9 mouse cellular contexts compared by ENCODE assay signal in genomic region chr2:157471292-157471691, GRCm38 (mm10). TPM values are rescaled to one million over a fixed set of nuclear protein-coding genes. Genes with fewer than 3 reads are reported as not detected.
DNase-seq lines count a peak whose midpoint lies in the region; ATAC-seq lines count a peak whose summit lies in the region.
"Had no signal": no experiment of that assay in that cellular context is flagged by ENCODE, and none has a peak within 500 bp of the region (broad histone marks: within the 10 kb centered on the region; RNA-seq: fewer than 3 reads in every experiment).

No protein-coding gene starts in this region.

- peak overlapping the region; percentile 56 for H3K27ac ChIP-seq in heart, embryonic 10.5 days
- peak overlapping the region; percentile 67 for H3K27ac ChIP-seq in limb, embryonic 15.5 days

- H3K27me3 ChIP-seq in heart, embryonic 10.5 days (ENCODE audit: insufficient read depth, poor library complexity, severe bottlenecking), result no peaks in the 10 kb centered on the region
- H3K27me3 ChIP-seq in limb, embryonic 15.5 days, result no peaks in the 10 kb centered on the region

- no peaks in the 10 kb centered on the region for H3K9me3 ChIP-seq in heart, embryonic 10.5 days
- H3K9me3 ChIP-seq in limb, embryonic 15.5 days, result no peaks in the 10 kb centered on the region

- ATAC-seq in limb, embryonic 15.5 days (ENCODE audit: insufficient number of reproducible peaks, low FRiP score, low TSS enrichment, low read depth), result no peak

- peaks cover 46% of the 10 kb centered on the region for H3K36me3 ChIP-seq in heart, embryonic 10.5 days
- peaks cover 43% of the 10 kb centered on the region for H3K36me3 ChIP-seq in limb, embryonic 15.5 days

- no peak for DNase-seq in heart, embryonic 10.5 days (ENCODE audit: low spot score)
- no peak for DNase-seq in heart, postnatal 25 days (ENCODE audit: low spot score)
- DNase-seq in urinary bladder, postnatal 14 days (ENCODE audit: low spot score), result peak; percentile 84
- DNase-seq in urinary bladder, postnatal 10 days (ENCODE audit: low spot score), result no peak
- DNase-seq in thymus, postnatal 36 days, result no peak
- DNase-seq in c-Kit-positive CD71-positive TER-119-positive erythroid progenitor cells, embryonic 14.5 days (ENCODE audit: low spot score), result no peak
- no peak for DNase-seq in cerebellum, adult 9-10 months
- DNase-seq: thymus, adult 2 months had no signal

- no peak overlapping the region for H3K4me2 ChIP-seq in limb, embryonic 15.5 days

- intact Hi-C loops in heart, postnatal 25 days (cut with DNase I), result no loop called here

- peaks cover 69% of the 10 kb centered on the region for H3K4me1 ChIP-seq in heart, embryonic 10.5 days
- peaks cover 64% of the 10 kb centered on the region for H3K4me1 ChIP-seq in limb, embryonic 15.5 days

- WGBS in heart, embryonic 10.5 days, result 75% methylated on average over 7 of the region's 7 CpGs
- WGBS in limb, embryonic 15.5 days, result 50% methylated on average over 7 of the region's 7 CpGs

- H3K9ac ChIP-seq in limb, embryonic 15.5 days, result no peak overlapping the region

- no peak overlapping the region for H3K4me3 ChIP-seq in heart, embryonic 10.5 days
- no peak overlapping the region for H3K4me3 ChIP-seq in limb, embryonic 15.5 days

RNA-seq across cellular contexts. Expression of gene Src, which starts 53.0 kb away (rescaled TPM):
- polyA plus RNA-seq in heart, embryonic 10.5 days (2016; fragmentation: Nextera tagmentation; extraction: Ambion mirVana), result 9.3 and 12.7 TPM in 2 replicates
- total RNA-seq in heart, postnatal 25 days (2021), result 1 to 10 TPM; 2.9 to 5.1 TPM
- 14.8 and 18.5 TPM in 2 replicates for polyA plus RNA-seq in limb, embryonic 15.5 days (2015; fragmentation: Nextera tagmentation; extraction: Ambion mirVana)
